Mouse (Mus musculus): ENCODE results near the gene Primpol.

Primpol gene

DNA sequence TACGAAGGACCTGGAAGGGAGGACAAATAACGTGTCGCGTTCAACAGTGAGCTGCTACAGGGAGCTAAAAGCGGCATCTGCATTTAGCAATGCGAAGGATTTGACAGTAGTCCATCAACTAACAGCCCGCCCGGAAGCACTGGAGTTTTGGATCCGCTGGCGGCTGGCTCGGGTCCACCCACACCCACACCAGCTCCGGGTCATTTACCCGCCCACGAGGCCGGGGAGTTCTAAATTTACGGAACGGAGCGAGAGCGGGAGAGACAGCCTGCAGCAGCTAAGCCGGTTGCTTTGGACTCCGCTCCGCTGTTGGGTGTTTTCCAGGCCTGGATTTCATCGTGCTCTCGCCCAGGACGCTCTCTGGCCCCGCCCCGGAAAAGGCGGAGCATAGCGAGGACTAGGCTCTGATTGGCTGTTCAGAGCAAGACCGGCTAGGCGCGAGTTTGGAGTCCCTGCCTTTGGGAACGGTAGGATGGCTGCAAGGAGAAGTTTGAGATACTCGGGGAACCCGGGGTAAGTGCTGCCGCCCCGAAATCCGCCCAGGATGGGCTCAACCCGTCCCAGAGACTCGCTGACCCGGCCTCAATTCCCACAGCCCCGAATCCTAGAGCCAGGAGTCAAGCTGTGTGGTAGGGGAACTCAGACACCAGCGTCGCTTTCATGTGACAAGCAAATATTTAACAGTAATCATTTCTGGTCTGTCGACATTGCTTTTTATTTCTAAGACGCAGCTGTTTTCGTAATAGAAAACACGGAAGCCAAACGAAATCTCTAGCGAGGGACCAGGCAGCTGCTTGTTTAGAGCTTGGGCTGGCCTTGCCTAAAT lies 65.2 kb downstream of the Primpol start, which contains the start of gene Cenpu:
TSS of gene Cenpu (plus strand) at position 414 of the 826 bp plus-strand sequence.
- DNase-seq: peak; percentile 99

DNA sequence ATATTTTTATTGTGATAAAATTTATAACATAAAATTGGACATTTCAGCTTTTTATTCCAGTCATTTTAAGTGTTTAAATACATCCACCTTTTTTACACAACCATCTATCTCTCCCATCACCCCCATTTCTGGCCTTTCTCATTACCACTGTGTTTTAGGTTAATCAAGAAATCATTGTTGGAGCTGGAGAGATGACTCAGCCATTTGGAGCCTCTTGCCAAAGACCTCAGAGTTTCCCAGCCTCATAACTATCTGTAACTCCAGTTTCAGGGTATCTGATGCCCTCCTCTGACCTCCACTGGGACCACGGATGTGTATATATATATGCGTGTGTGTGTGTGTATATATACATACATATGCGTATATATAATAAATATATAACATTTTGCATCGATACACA lies 66.0 kb downstream of the Primpol start:
- DNase-seq: no peak

DNA sequence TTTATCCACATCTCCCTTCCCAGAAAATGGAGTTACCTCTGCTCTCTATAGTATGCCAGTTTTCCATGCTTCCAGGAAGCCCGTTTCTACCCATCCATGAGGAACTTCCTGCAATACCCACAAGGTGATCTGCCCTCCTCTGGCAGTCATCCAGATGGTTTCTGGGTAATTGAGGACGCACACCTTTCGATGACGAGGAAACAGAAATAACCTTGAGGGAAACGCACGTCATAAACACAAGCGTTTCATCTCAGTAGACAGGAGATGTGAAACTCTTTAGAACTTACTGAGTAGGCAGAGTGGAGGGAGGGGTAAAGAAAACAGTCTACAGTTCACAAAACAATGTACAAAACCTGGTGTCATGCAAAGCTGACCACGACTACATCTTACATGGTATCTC lies 67.0 kb downstream of the Primpol start:
- DNase-seq: no peak

DNA sequence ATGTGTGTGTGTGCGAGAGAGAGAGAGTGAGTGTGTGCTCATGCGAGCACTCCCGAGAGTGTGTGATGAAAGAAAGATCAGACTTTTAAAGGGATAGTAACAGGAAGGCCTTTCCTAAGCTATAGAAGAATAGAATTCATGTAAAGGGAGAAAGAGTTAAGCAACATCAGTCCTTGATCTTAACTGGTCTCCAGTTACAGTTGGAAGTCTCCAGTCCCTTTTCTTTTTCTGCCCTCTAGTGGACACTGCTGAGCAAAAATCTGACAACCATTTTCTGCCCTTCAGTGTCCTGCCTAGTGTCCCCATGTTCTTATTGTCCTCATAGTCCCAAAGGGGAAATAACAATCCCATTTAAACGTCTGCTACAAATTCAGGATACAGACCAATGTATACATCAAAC lies 69.8 kb downstream of the Primpol start:
- no peak for DNase-seq

DNA sequence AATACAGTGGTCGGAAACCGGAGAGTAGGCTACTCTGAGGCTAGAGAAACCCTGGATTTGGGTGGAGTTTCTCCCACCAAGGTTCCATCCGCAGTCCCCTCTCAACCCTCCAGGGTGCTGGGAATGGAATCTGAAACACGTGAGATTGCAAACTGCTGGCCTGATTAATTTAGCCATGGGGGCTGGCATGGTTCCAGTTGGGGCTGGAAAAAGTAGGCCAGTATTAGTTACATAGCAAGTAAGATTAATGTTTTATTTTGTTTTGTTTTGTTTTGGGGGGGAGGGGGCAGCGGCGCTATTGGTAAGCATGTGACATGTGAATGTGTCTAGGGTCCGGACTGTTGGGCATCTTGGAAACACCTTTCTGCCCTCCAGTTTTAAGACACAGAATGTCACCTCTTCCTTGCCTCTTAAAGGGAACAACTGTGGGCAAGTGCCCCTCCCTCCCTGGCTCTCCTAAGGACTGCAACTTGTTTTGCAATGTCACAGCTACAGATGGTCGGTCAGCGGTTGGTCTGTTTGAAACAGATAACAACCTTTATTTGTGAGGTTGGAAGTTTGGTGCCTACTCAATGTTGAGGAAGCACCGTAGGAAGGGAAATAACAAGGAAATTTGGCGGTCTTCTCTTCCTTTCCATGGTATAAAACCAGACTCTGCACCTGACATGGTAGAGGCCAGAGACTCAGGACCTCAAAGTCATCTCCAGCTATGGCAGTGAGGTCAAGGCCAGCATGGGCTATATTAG lies 70.4 kb downstream of the Primpol start:
- no peak for DNase-seq

DNA sequence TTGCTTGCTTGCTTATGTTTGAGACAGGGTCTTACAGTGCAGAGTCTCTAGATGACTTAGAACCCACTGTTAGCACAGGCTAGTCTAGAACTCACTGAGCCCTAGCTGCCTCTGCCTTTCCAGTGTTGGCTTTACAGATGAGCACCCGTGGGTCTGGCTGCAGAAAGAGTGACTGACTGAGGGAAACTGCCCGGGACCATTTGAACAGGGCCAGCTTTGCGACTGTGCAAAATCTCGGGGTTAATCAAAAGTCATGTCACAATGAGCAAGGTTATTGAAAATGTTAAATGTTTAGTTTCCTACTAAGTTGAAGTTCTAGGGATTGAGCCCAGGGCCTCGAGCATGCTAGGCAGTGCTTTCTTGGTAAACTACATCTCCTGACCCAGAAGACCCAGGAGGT lies 71.2 kb downstream of the Primpol start:
- DNase-seq: no peak

DNA sequence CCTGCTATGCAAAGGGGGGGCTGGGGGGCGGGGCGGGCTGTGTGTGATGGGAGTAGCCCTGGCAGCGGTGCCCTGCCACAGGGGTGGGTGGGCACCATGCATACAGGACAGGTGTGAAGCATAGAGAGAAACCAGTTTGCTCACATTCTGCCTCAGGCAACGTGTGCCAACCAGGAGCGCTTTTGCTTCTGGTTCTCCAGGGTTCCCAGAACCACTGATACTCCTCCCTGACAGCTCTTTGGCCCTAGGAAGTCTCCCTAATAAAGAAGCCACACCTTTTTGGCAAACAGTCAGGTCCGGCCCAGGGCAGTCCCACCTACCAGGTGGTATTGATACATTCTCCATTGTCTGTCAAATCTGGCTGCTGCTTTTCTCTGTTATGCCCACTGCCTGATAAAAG lies 73.3 kb downstream of the Primpol start:
- no peak for DNase-seq

DNA sequence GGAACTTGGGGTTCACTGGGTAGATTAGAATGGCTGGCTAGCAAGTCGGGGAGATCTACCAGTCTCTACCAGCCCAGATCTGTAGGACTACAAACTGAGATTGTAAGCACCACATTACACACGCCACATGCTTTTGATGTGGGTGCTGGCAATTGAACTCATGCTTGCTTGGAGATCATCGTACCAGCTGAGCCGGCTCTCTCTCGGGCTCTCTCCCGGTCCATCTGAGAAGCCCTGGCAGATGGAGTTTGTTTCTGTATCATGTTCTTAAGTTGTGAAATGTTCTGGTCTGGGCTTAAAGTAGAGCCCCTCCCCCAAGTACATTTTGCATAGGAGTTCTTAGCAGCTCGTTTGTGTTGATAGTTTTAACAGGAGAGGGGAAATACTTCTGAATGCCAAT lies 73.8 kb downstream of the Primpol start:
- DNase-seq: no peak

DNA sequence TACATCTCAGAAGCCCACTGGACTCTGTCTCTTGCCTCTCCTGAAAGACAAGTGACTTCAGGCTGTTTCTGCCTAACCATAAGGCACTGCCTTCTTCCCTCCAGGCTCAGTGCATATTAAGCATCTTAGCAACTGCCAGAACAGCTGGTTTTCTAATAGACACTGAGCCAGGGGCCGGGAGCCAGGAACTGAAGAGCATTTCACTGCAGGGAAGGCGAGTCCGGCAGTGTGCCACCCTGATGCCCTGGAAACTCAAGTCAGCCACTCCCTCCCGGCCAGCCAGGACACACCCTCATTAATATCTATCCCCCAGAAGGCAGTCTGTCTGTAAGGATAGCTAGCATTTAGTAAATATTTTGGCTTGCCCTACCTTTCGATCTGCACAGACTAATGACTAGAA lies 77.3 kb downstream of the Primpol start:
- DNase-seq: no peak

DNA sequence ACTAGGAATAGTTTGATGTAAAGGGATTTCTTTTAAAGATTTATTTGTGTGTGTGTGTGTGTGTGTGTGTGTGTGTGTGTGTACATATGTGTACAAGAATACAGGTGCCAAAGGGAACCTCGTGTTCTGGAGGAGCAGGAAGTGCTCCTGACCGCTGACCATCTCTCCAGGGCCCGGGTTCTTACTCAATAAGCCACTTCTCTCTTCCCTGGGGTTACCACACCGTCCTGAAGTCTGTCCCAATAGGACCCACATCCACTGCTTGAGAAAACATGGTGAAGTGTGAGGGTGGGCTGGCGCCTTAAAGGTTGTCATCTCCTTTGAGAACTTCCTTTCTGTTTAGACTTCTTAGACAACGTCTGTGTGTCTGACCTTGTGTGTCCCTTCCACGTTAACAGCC lies 83.1 kb downstream of the Primpol start:
- DNase-seq: no peak

DNA sequence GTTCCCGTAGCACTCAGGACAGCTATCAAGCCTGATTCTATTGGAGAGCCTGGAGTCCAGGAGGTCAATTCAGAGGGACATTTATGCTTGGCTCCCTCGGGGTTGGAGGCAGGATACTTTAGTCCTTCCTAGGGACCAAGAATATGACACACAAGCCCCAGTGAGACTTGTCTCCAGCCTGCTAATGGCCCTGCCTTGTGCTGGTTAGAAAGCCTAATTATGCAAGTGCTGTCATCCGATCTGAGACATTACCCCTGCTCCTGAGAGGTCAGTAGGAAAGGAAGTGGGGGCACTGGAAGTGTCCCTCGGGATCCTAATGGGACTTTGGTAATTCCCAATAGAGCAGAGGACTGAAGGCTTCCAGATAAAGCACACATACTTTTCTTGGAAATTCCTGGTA lies 86.5 kb downstream of the Primpol start:
- DNase-seq: no peak

DNA sequence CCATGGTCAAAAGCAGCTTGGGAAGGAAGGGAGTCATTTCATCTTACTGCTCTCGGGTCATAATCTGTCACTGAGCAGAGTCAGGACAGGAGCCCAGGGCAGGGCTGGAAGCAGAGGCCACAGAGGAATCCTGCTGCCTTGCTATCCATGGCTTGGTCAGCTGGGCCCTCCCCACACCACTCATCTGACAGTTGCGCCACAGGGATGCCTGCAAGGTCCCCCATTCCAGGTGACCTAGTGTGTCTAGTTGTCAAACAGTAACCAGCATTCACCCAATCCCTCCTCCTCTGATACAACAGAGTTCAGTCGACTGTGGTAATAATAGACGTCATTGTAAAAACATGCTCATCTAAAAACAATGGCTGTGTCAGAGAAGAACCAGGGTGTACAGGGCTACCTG lies 87.5 kb downstream of the Primpol start:
- DNase-seq: no peak

DNA sequence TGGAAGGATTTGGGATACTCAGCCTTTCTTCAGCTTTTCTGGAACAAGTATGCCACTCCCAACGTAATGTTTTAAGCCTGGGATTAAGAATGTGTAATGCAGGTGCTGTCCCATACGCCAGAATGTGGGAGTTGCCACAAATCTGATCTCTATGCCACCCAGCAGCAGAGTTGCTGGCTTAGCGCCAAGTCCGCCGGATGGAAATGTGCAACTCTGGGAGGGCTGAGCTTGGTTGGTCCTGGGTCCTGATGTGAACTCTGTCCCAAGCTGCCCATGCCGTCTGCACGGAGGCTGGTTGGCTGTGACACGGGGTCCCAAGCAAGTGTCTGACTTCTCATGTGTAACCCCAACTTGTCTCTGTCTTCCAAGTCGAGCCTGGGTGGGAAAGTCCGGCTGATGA lies 90.2 kb downstream of the Primpol start:
- no peak for DNase-seq

DNA sequence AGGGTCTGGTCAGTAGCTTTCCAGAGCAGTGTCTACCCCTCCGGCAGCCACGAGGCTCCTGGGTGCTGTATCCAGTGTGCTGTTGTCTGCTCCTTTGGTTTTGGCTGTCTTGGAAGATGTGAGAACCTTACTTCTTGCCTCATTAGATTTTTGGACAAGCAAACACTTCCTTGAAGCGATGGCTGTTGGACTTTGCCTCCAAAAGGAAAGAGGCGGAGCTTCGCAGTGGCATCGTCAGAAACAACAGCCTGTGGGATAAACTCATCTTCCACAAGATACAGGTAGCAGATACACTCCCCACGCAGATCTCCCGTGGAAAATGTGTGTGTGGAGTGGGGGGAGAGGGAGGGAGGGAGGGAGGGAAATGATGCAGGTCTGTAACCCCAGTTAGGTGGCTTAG lies 90.9 kb downstream of the Primpol start:
- DNase-seq: no peak

All from right cerebral cortex, postnatal 14 days (tissue).